In genomic region chr7:24902264-24902629, GRCm38 (mm10) we compare ENCODE assay signal across 8 mouse cellular contexts. TPM values are rescaled to one million over a fixed set of nuclear protein-coding genes. Genes with fewer than 3 reads are reported as not detected.
A peak's percentile ranks its signal among the peaks of the same experiment; 100 is the strongest.
DNase-seq lines count a peak whose midpoint lies in the region; ATAC-seq and TF ChIP-seq lines count a peak whose summit lies in the region.
"Had no signal": no experiment of that assay in that cellular context is flagged by ENCODE, and none has a peak within 500 bp of the region (broad histone marks: within the 10 kb centered on the region; RNA-seq: fewer than 3 reads in every experiment).

No protein-coding gene starts in this region.

- 29% methylated on average over 2 of the region's 2 CpGs for WGBS in lung, postnatal 0 days
- 61% methylated on average over 2 of the region's 2 CpGs for WGBS in forebrain, embryonic 10.5 days
- WGBS in limb, embryonic 11.5 days: 46% methylated on average over 2 of the region's 2 CpGs
- WGBS in small intestine, adult 2 months: 51% methylated on average over 2 of the region's 2 CpGs

- H3K36me3 ChIP-seq in lung, postnatal 0 days (ENCODE audit: insufficient read depth, low read length): no peaks in the 10 kb centered on the region; the same call in 1 of the 2 replicates
- no peaks in the 10 kb centered on the region for H3K36me3 ChIP-seq in forebrain, embryonic 10.5 days (replicated peaks)
- H3K36me3 ChIP-seq in limb, embryonic 11.5 days (ENCODE audit: control insufficient read depth, insufficient read depth, low read length): no peaks in the 10 kb centered on the region
- H3K36me3 ChIP-seq in small intestine, adult 2 months (ENCODE audit: control insufficient read depth, insufficient read depth, low read length): no peaks in the 10 kb centered on the region

- peak overlapping the region; percentile 86 for H3K9ac ChIP-seq in lung, postnatal 0 days (replicated peaks; ENCODE audit: low read depth)
- H3K9ac ChIP-seq in limb, embryonic 11.5 days (ENCODE audit: low read length): peak overlapping the region; percentile 74

- DNase-seq in lung, postnatal 0 days (ENCODE audit: low spot score): no peak
- DNase-seq in lung, postnatal 25 days (ENCODE audit: low spot score): no peak
- DNase-seq in forebrain, embryonic 10.5 days (ENCODE audit: extremely low spot score, low spot score): no peak
- no peak for DNase-seq in limb, embryonic 11.5 days (ENCODE audit: low spot score)
- DNase-seq in urinary bladder, postnatal 14 days (ENCODE audit: low spot score): no peak
- DNase-seq in gastrocnemius, adult 18-20 months (ENCODE audit: low spot score): no peak

- peak overlapping the region; percentile 95 for H3K27ac ChIP-seq in lung, postnatal 0 days (ENCODE audit: low read length)
- H3K27ac ChIP-seq in forebrain, embryonic 10.5 days: peak overlapping the region; percentile 88
- H3K27ac ChIP-seq in limb, embryonic 11.5 days (replicated peaks; ENCODE audit: low read depth, low read length): peak overlapping the region; percentile 70
- H3K27ac ChIP-seq in small intestine, adult 2 months (ENCODE audit: insufficient read depth, low read depth, low read length): peak overlapping the region; percentile 72

- no peaks in the 10 kb centered on the region for H3K9me3 ChIP-seq in lung, postnatal 0 days (ENCODE audit: low read length)
- H3K9me3 ChIP-seq in forebrain, embryonic 10.5 days: no peaks in the 10 kb centered on the region
- no peaks in the 10 kb centered on the region for H3K9me3 ChIP-seq in limb, embryonic 11.5 days (ENCODE audit: control insufficient read depth, low read length)

- no peak for TF ChIP-seq POLR2A in small intestine, adult 2 months (IDR thresholded peaks at IDR 0.05; ENCODE audit: low read depth, low read length)

- H3K4me2 ChIP-seq in lung, postnatal 0 days (replicated peaks; ENCODE audit: low read depth, low read length): peak overlapping the region; percentile 89
- H3K4me2 ChIP-seq in limb, embryonic 11.5 days (ENCODE audit: low read depth, severe bottlenecking): peak overlapping the region; percentile 66

- no peak for TF ChIP-seq EP300 in lung, postnatal 0 days (IDR thresholded peaks at IDR 0.05)

- peak overlapping the region; percentile 74 for H3K4me3 ChIP-seq in lung, postnatal 0 days (ENCODE audit: low read depth, low read length)
- peak overlapping the region; percentile 75 for H3K4me3 ChIP-seq in forebrain, embryonic 10.5 days
- H3K4me3 ChIP-seq in limb, embryonic 11.5 days (ENCODE audit: low read depth, low read length): peak overlapping the region; percentile 64
- peak overlapping the region; percentile 82 for H3K4me3 ChIP-seq in small intestine, adult 2 months (ENCODE audit: low read depth, low read length)

- peaks cover 17% of the 10 kb centered on the region; the same call in 1 of the 2 replicates for H3K4me1 ChIP-seq in lung, postnatal 0 days (ENCODE audit: insufficient read depth, low read depth, low read length)
- H3K4me1 ChIP-seq in forebrain, embryonic 10.5 days: peaks cover 52% of the 10 kb centered on the region
- H3K4me1 ChIP-seq in limb, embryonic 11.5 days (ENCODE audit: control insufficient read depth, insufficient read depth, low read length): peaks cover 19% of the 10 kb centered on the region
- peaks cover 6% of the 10 kb centered on the region for H3K4me1 ChIP-seq in small intestine, adult 2 months (ENCODE audit: control insufficient read depth, insufficient read depth, insufficient read length, low read length)

- no peak for ATAC-seq in lung, postnatal 0 days
- ATAC-seq in limb, embryonic 11.5 days (ENCODE audit: insufficient number of reproducible peaks, low FRiP score, low TSS enrichment, low read depth): no peak

- no peak for TF ChIP-seq CTCF in lung, postnatal 0 days (IDR thresholded peaks at IDR 0.05)
- TF ChIP-seq CTCF in small intestine, adult 2 months (IDR thresholded peaks at IDR 0.05; ENCODE audit: extremely low read depth, insufficient read length, insufficient replicate concordance, low read depth, low read length): no peak

- no peaks in the 10 kb centered on the region for H3K27me3 ChIP-seq in lung, postnatal 0 days (replicated peaks; ENCODE audit: insufficient read depth, low read length)
- no peaks in the 10 kb centered on the region for H3K27me3 ChIP-seq in forebrain, embryonic 10.5 days (ENCODE audit: poor library complexity, severe bottlenecking)
- H3K27me3 ChIP-seq in limb, embryonic 11.5 days (ENCODE audit: control insufficient read depth, insufficient read depth, low read length): no peaks in the 10 kb centered on the region
- H3K27me3 ChIP-seq in small intestine, adult 2 months (ENCODE audit: control insufficient read depth, insufficient read depth, low read length): no peaks in the 10 kb centered on the region

RNA-seq across cellular contexts. Expression of gene Arhgef1, which starts 0.5 kb away (rescaled TPM):
- polyA plus RNA-seq in lung, postnatal 0 days (2015; fragmentation: Nextera tagmentation; extraction: Ambion mirVana): 123 and 143 TPM in 2 replicates
- polyA plus RNA-seq in forebrain, embryonic 10.5 days (2016; fragmentation: Nextera tagmentation; extraction: Ambion mirVana): 58.2 and 59.2 TPM in 2 replicates
- 69.9 and 84.4 TPM in 2 replicates for polyA plus RNA-seq in limb, embryonic 11.5 days (2014; fragmentation: Nextera tagmentation; extraction: Ambion mirVana)
- polyA plus RNA-seq in small intestine, adult 2 months (2012; rRNA removed): 106 and 209 TPM in 2 replicates
- 10 to 100 TPM; 21.0 to 23.8 TPM for total RNA-seq in gastrocnemius, adult 18-20 months (2021)

RNA-seq across cellular contexts. Expression of gene Cd79a, which starts 5.1 kb away (rescaled TPM):
- polyA plus RNA-seq in lung, postnatal 0 days (2015; fragmentation: Nextera tagmentation; extraction: Ambion mirVana): 3.2 and 4.3 TPM in 2 replicates
- polyA plus RNA-seq in forebrain, embryonic 10.5 days (2016; fragmentation: Nextera tagmentation; extraction: Ambion mirVana): 0.25 and 0.55 TPM in 2 replicates
- polyA plus RNA-seq in limb, embryonic 11.5 days (2014; fragmentation: Nextera tagmentation; extraction: Ambion mirVana): 0.30 and 0.56 TPM in 2 replicates
- polyA plus RNA-seq in small intestine, adult 2 months (2012; rRNA removed): 23.2 and 54.3 TPM in 2 replicates
- under 1 TPM in 1 of 2 experiments, not detected in 1; 0.14 TPM for total RNA-seq in gastrocnemius, adult 18-20 months (2021)

RNA-seq across cellular contexts. Expression of gene Rps19, which starts 18.1 kb away (rescaled TPM):
- 2,947 and 3,302 TPM in 2 replicates for polyA plus RNA-seq in lung, postnatal 0 days (2015; fragmentation: Nextera tagmentation; extraction: Ambion mirVana)
- 2,087 and 2,135 TPM in 2 replicates for polyA plus RNA-seq in forebrain, embryonic 10.5 days (2016; fragmentation: Nextera tagmentation; extraction: Ambion mirVana)
- polyA plus RNA-seq in limb, embryonic 11.5 days (2014; fragmentation: Nextera tagmentation; extraction: Ambion mirVana): 2,245 and 2,332 TPM in 2 replicates
- 254 and 421 TPM in 2 replicates for polyA plus RNA-seq in small intestine, adult 2 months (2012; rRNA removed)
- 100 to 1,000 TPM; 312 to 357 TPM for total RNA-seq in gastrocnemius, adult 18-20 months (2021)

RNA-seq across cellular contexts. Expression of gene Dmrtc2, which starts 32.4 kb away (rescaled TPM):
- not detected in 2 replicates for polyA plus RNA-seq in lung, postnatal 0 days (2015; fragmentation: Nextera tagmentation; extraction: Ambion mirVana)
- not detected in 2 replicates for polyA plus RNA-seq in forebrain, embryonic 10.5 days (2016; fragmentation: Nextera tagmentation; extraction: Ambion mirVana)
- polyA plus RNA-seq in limb, embryonic 11.5 days (2014; fragmentation: Nextera tagmentation; extraction: Ambion mirVana): 0.11 TPM in 1 of 2 replicates, not detected in the other
- polyA plus RNA-seq in small intestine, adult 2 months (2012; rRNA removed): not detected in 2 replicates
- not detected for total RNA-seq in gastrocnemius, adult 18-20 months (2021)

RNA-seq across cellular contexts. Expression of gene Lypd4, which starts 32.5 kb away (rescaled TPM):
- not detected in 2 replicates for polyA plus RNA-seq in lung, postnatal 0 days (2015; fragmentation: Nextera tagmentation; extraction: Ambion mirVana)
- polyA plus RNA-seq in forebrain, embryonic 10.5 days (2016; fragmentation: Nextera tagmentation; extraction: Ambion mirVana): not detected in 2 replicates
- polyA plus RNA-seq in limb, embryonic 11.5 days (2014; fragmentation: Nextera tagmentation; extraction: Ambion mirVana): not detected in 2 replicates
- not detected in 2 replicates for polyA plus RNA-seq in small intestine, adult 2 months (2012; rRNA removed)
- not detected for total RNA-seq in gastrocnemius, adult 18-20 months (2021)
- polyA plus RNA-seq: brain, embryonic 14.5 days had no signal
